Mouse (Mus musculus): Measurements from ENCODE around the gene Tas2r116. TPM values are rescaled to one million over a fixed set of nuclear protein-coding genes. Genes with fewer than 3 reads are reported as not detected.

Tas2r116 gene
- not detected in 2 replicates for polyA plus RNA-seq (2015; fragmentation: Nextera tagmentation; extraction: Ambion mirVana)

- Histone ChIP-seq H3K36me3 (replicated peaks; ENCODE audit: insufficient read depth, low read length) (no peaks in the 10 kb centered on the region), H3K4me3 (ENCODE audit: low read depth, low read length) (no peak within 1 kb of the TSS), H3K9ac (replicated peaks) (no peak within 1 kb of the TSS), H3K27me3 (ENCODE audit: insufficient read depth, low read length) (no peaks in the 10 kb centered on the region), H3K27ac (ENCODE audit: low read depth) (no peak within 1 kb of the TSS), H3K9me3 (ENCODE audit: low read length) (no peaks in the 10 kb centered on the region; the same call in 1 of the 2 replicates), H3K4me2 (ENCODE audit: low read depth, low read length) (no peak within 1 kb of the TSS), H3K4me1 (ENCODE audit: insufficient read depth) (no peaks in the 10 kb centered on the region)
- no peak for TF ChIP-seq EP300 (IDR thresholded peaks at IDR 0.05; ENCODE audit: low read depth)
- no peak for TF ChIP-seq CTCF (IDR thresholded peaks at IDR 0.05; ENCODE audit: low read depth)
- DNase-seq (no peak), ATAC-seq (no peak)
- WGBS (ENCODE audit: insufficient replicate concordance): 49% methylated on average over 1 of the region's 1 CpGs
Observed at GRCm38 (mm10) chr6:132855138-132855537, at the start of gene Tas2r116. Gene Tas2r116 (plus strand): TSS chr6:132855438.

GRCm38 (mm10) chr6:132846842-132847241, 8.4 kb upstream of the Tas2r116 start, which contains the start of gene Tas2r123:
Gene Tas2r123 (plus strand): TSS chr6:132847142.
- no peaks in the 10 kb centered on the region for H3K4me1 ChIP-seq (ENCODE audit: insufficient read depth)
- WGBS (ENCODE audit: insufficient replicate concordance): 68% methylated on average over 1 of the region's 1 CpGs
- H3K4me3 ChIP-seq (ENCODE audit: low read depth, low read length): no peak within 1 kb of the TSS
- no peaks in the 10 kb centered on the region for H3K36me3 ChIP-seq (replicated peaks; ENCODE audit: insufficient read depth, low read length)
- TF ChIP-seq CTCF (IDR thresholded peaks at IDR 0.05; ENCODE audit: low read depth): no peak
- TF ChIP-seq EP300 (IDR thresholded peaks at IDR 0.05; ENCODE audit: low read depth): no peak
- no peaks in the 10 kb centered on the region; the same call in 1 of the 2 replicates for H3K9me3 ChIP-seq (ENCODE audit: low read length)
- H3K4me2 ChIP-seq (ENCODE audit: low read depth, low read length): no peak within 1 kb of the TSS
- DNase-seq (no peak), ATAC-seq (no peak)
- no peaks in the 10 kb centered on the region for H3K27me3 ChIP-seq (ENCODE audit: insufficient read depth, low read length)
- no peak within 1 kb of the TSS for H3K27ac ChIP-seq (ENCODE audit: low read depth)
- no peak within 1 kb of the TSS for H3K9ac ChIP-seq (replicated peaks)

GRCm38 (mm10) chr6:132867708-132868107, 12.5 kb downstream of the Tas2r116 start, which contains the start of gene Tas2r110:
Gene Tas2r110 (plus strand): TSS chr6:132868008.
- DNase-seq: no peak
- H3K4me2 ChIP-seq (ENCODE audit: low read depth, low read length): no peak within 1 kb of the TSS
- no peak within 1 kb of the TSS for H3K4me3 ChIP-seq (ENCODE audit: low read depth, low read length)
- H3K27ac ChIP-seq (ENCODE audit: low read depth): no peak within 1 kb of the TSS
- ATAC-seq: no peak
- H3K36me3 ChIP-seq (replicated peaks; ENCODE audit: insufficient read depth, low read length): no peaks in the 10 kb centered on the region
- no peaks in the 10 kb centered on the region for H3K27me3 ChIP-seq (ENCODE audit: insufficient read depth, low read length)
- H3K9ac ChIP-seq (replicated peaks): no peak within 1 kb of the TSS
- no peaks in the 10 kb centered on the region for H3K4me1 ChIP-seq (ENCODE audit: insufficient read depth)
- no peaks in the 10 kb centered on the region for H3K9me3 ChIP-seq (ENCODE audit: low read length)
- TF ChIP-seq EP300 (IDR thresholded peaks at IDR 0.05; ENCODE audit: low read depth) (no peak), CTCF (IDR thresholded peaks at IDR 0.05; ENCODE audit: low read depth) (no peak)

- H3K9ac ChIP-seq (replicated peaks): no peak within 1 kb of the TSS
- 59% methylated on average over 1 of the region's 1 CpGs for WGBS (ENCODE audit: insufficient replicate concordance)
- ATAC-seq (no peak), DNase-seq (no peak)
- no peaks in the 10 kb centered on the region for H3K27me3 ChIP-seq (ENCODE audit: insufficient read depth, low read length)
- no peaks in the 10 kb centered on the region for H3K36me3 ChIP-seq (replicated peaks; ENCODE audit: insufficient read depth, low read length)
- no peak for TF ChIP-seq CTCF (IDR thresholded peaks at IDR 0.05; ENCODE audit: low read depth)
- TF ChIP-seq EP300 (IDR thresholded peaks at IDR 0.05; ENCODE audit: low read depth): no peak
- no peak within 1 kb of the TSS for H3K4me3 ChIP-seq (ENCODE audit: low read depth, low read length)
- H3K27ac ChIP-seq (ENCODE audit: low read depth): no peak within 1 kb of the TSS
- H3K9me3 ChIP-seq (ENCODE audit: low read length): no peaks in the 10 kb centered on the region
- no peaks in the 10 kb centered on the region for H3K4me1 ChIP-seq (ENCODE audit: insufficient read depth)
- no peak within 1 kb of the TSS for H3K4me2 ChIP-seq (ENCODE audit: low read depth, low read length)
Observed at GRCm38 (mm10) chr6:132892711-132893110, 37.5 kb downstream of the Tas2r116 start, which contains the start of gene Tas2r113. Gene Tas2r113 (plus strand): TSS chr6:132893011.

Other genes starting within 250 kb of the Tas2r116 start
- gene A630073D07Rik, start 203.9 kb upstream of the Tas2r116 start, polyA plus RNA-seq (2015; fragmentation: Nextera tagmentation; extraction: Ambion mirVana): not detected in 2 replicates
- gene Tas2r120, start 198.5 kb upstream of the Tas2r116 start, polyA plus RNA-seq (2015; fragmentation: Nextera tagmentation; extraction: Ambion mirVana): not detected in 2 replicates
- gene Tas2r121, start 154.4 kb upstream of the Tas2r116 start, polyA plus RNA-seq (2015; fragmentation: Nextera tagmentation; extraction: Ambion mirVana): not detected in 2 replicates
- not detected in 2 replicates for gene Tas2r122, start 143.5 kb upstream of the Tas2r116 start, polyA plus RNA-seq (2015; fragmentation: Nextera tagmentation; extraction: Ambion mirVana)
- gene Tas2r115, start 117.4 kb upstream of the Tas2r116 start, polyA plus RNA-seq (2015; fragmentation: Nextera tagmentation; extraction: Ambion mirVana): not detected in 2 replicates
- gene Tas2r124, start 100.7 kb upstream of the Tas2r116 start, polyA plus RNA-seq (2015; fragmentation: Nextera tagmentation; extraction: Ambion mirVana): not detected in 2 replicates
- not detected in 2 replicates for gene Tas2r102, start 93.3 kb upstream of the Tas2r116 start, polyA plus RNA-seq (2015; fragmentation: Nextera tagmentation; extraction: Ambion mirVana)
- not detected in 2 replicates for gene Tas2r136, start 77.3 kb upstream of the Tas2r116 start, polyA plus RNA-seq (2015; fragmentation: Nextera tagmentation; extraction: Ambion mirVana)
- gene Tas2r117, start 52.6 kb upstream of the Tas2r116 start, polyA plus RNA-seq (2015; fragmentation: Nextera tagmentation; extraction: Ambion mirVana): not detected in 2 replicates
- gene Tas2r123, start 8.3 kb upstream of the Tas2r116 start, polyA plus RNA-seq (2015; fragmentation: Nextera tagmentation; extraction: Ambion mirVana): not detected in 2 replicates
- gene Tas2r110, start 12.6 kb downstream of the Tas2r116 start, polyA plus RNA-seq (2015; fragmentation: Nextera tagmentation; extraction: Ambion mirVana): not detected in 2 replicates
- gene Tas2r113, start 37.6 kb downstream of the Tas2r116 start, polyA plus RNA-seq (2015; fragmentation: Nextera tagmentation; extraction: Ambion mirVana): not detected in 2 replicates
- gene Tas2r125, start 54.2 kb downstream of the Tas2r116 start, polyA plus RNA-seq (2015; fragmentation: Nextera tagmentation; extraction: Ambion mirVana): not detected in 2 replicates
- not detected in 2 replicates for gene Tas2r129, start 95.7 kb downstream of the Tas2r116 start, polyA plus RNA-seq (2015; fragmentation: Nextera tagmentation; extraction: Ambion mirVana)
- gene Tas2r131, start 102.5 kb downstream of the Tas2r116 start, polyA plus RNA-seq (2015; fragmentation: Nextera tagmentation; extraction: Ambion mirVana): not detected in 2 replicates
- not detected in 2 replicates for gene Tas2r109, start 125.5 kb downstream of the Tas2r116 start, polyA plus RNA-seq (2015; fragmentation: Nextera tagmentation; extraction: Ambion mirVana)
- not detected in 2 replicates for gene Tas2r103, start 181.7 kb downstream of the Tas2r116 start, polyA plus RNA-seq (2015; fragmentation: Nextera tagmentation; extraction: Ambion mirVana)
- not detected in 2 replicates for gene Tas2r140, start 200.4 kb downstream of the Tas2r116 start, polyA plus RNA-seq (2015; fragmentation: Nextera tagmentation; extraction: Ambion mirVana)
- gene Smim10l1, start 249.5 kb downstream of the Tas2r116 start, polyA plus RNA-seq (2015; fragmentation: Nextera tagmentation; extraction: Ambion mirVana): 64.7 and 72.4 TPM in 2 replicates

Data from liver, postnatal 0 days (tissue).